Mouse (Mus musculus): ENCODE data around the gene Tnfrsf21.

DNA sequence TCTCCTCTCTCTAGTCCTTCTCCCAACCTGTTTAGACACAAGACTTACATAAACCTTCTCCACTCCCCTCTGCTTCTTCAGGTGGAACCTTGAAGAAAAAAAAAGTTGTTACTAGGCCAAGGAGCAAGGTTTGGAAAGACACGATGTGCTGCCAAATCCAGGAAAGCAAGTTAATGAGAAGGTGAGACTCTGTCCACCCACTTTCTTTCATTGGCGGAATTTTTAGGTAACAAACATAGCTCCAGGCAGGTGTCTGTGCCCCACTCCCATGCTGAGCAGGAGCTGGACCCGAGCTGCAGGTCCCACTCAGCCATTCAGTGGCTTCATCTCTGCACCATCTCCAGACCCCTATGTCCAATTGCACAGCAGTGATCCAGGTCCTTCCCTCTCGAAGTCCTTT is 93.1 kb downstream of the Tnfrsf21 start:
- TF ChIP-seq CTCF (IDR thresholded peaks at IDR 0.05; ENCODE audit: insufficient read depth, low read length) (no peak), POLR2A (IDR thresholded peaks at IDR 0.05; ENCODE audit: borderline replicate concordance, extremely low read depth, low read depth, low read length) (no peak)
